Mouse (Mus musculus) heart, embryonic 10.5 days (tissue): ENCODE data around the gene Oxct2b. TPM values are rescaled to one million over a fixed set of nuclear protein-coding genes. Genes with fewer than 3 reads are reported as not detected.
A peak's percentile ranks its signal among the peaks of the same experiment; 100 is the strongest.
"Not testable (repeated sequence)": the region's sequence is repeated elsewhere in the genome, so short reads cannot be mapped to it uniquely, and the experiment has no call there.

Experiments used
- DNase-seq: peaks from one replicate; pipeline ENCODE4 v3.0.0-alpha.2; 2017; ENCODE audit warnings: low spot score
- H3K27ac ChIP-seq: fragments of 300-500 bp; sonication (generic); 2 replicates; pipeline ENCODE4 v1.5.1; 2016; ENCODE audit warnings: mild to moderate bottlenecking
- H3K27me3 ChIP-seq: fragments of 300-500 bp; sonication (generic); 2 replicates; pipeline ENCODE4 v1.6.1; 2016; ENCODE audit warnings: mild to moderate bottlenecking; ENCODE audit not compliant: poor library complexity, insufficient read depth, severe bottlenecking
- H3K36me3 ChIP-seq: fragments of 300-500 bp; sonication (generic); 2 replicates; pipeline ENCODE4 v1.6.1; 2016; ENCODE audit warnings: mild to moderate bottlenecking, moderate library complexity
- H3K4me1 ChIP-seq: fragments of 300-500 bp; sonication (generic); 2 replicates; pipeline ENCODE4 v1.6.1; 2016; ENCODE audit warnings: mild to moderate bottlenecking
- H3K4me3 ChIP-seq: fragments of 300-500 bp; sonication (generic); 2 replicates; pipeline ENCODE4 v1.5.1; 2016; ENCODE audit warnings: mild to moderate bottlenecking, moderate library complexity
- H3K9me3 ChIP-seq: fragments of 300-500 bp; sonication (generic); 2 replicates; pipeline ENCODE4 v1.6.1; 2016; ENCODE audit warnings: mild to moderate bottlenecking, moderate library complexity
- WGBS: fragments of 180-500 bp; shearing (Covaris S2); methylation state at CpG from one replicate; pipeline ENCODE4 v1.1.7; 2016; 5-methylcytosine and 5-hydroxymethylcytosine counted together
- polyA plus RNA-seq: library from polyadenylated mRNA; unstranded; fragments of >200 nt; fragmentation: Nextera tagmentation; extraction: Ambion mirVana; gene quantifications from 2 replicates; pipeline ENCODE4 v1.2.1, GENCODE M21; 2016

Oxct2b gene
- polyA plus RNA-seq, 1 experiment from 2014 or later = 0.11 TPM

DNA sequence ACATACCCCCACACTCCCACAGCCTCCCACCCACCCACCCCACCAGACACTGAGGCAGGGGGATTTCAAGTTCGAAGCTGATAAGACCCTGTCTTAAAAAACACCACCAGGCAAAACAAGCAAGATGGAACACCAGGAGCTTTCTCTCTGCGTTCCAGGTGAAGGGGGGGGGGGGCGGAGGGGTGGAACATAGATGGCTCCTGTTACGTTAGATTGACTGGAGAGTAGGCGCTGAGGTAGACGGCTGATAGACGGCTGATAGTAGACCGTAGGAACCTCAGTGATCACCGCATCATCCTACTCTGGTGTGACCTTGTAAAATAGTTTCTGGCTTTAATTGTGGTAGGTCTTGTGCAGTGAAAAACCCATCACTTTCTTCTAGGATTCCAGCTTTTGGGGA, 22.2 kb upstream of the Oxct2b start:
- Histone ChIP-seq H3K27ac (no peak overlapping the region), H3K36me3 (no peaks in the 10 kb centered on the region), H3K4me3 (peak overlapping the region; percentile 33; the same call in 1 of the 2 replicates), H3K4me1 (peaks cover 9% of the 10 kb centered on the region), H3K9me3 (no peaks in the 10 kb centered on the region), H3K27me3 (peaks cover 4% of the 10 kb centered on the region; the same call in 1 of the 2 replicates)
- WGBS = 30% methylated on average over 9 of the region's 9 CpGs
- DNase-seq = no peak

DNA sequence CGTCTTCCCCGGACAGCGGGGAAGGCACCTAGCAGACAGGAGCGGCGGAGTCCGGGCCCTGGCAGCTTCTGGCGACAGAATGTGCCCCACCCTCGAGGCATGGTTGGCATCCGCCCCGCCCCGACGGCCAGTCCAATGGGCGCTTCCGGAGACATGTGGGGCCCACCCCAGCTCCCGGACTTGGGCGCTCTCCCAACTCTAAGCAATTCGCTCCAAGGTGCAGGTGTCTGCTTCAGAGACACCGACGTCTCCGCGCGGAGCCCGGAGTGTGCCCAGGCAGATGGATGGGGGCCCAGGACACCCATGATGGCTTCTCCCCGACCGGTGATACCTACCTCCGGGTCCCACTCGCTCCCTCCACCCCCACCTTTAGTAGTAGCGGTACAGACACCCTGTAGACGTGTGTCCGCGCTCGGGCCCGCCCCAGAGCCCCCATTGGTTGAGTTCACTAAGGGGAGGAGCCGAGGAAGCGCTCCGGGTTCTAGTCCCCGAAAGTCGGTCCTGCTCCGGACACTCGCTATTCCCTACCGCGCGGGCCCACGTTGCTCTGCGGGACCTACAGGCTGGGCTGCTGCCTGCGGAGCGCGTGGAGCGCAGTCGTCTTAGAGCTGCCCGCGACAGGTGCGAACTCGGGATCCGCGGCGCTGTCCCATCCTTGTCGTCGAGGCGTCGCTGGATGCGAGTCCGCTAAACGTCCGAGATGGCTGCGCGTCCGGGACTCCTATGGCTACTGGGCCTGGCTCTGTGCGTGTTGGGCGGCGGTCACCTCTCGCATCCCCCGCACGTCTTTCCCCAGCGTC, 11.2 kb upstream of the Oxct2b start, which contains the start of gene Bmp8b:
Gene Bmp8b, plus strand, starts transcription at position 515 of the 800 bp plus-strand sequence.
- DNase-seq = no peak
- peak within 1 kb of the TSS; percentile 47 for H3K4me3 ChIP-seq
- H3K9me3 ChIP-seq = no peaks in the 10 kb centered on the region
- H3K27ac ChIP-seq = 0 out of 2 replicates have a peak within 1 kb of the TSS, but pooled peaks have one; percentile 4
- peaks cover 62% of the 10 kb centered on the region for H3K27me3 ChIP-seq
- H3K36me3 ChIP-seq = no peaks in the 10 kb centered on the region
- 4% methylated on average over 75 of the region's 75 CpGs for WGBS
- H3K4me1 ChIP-seq = peaks cover 12% of the 10 kb centered on the region

GRCm38 (mm10) chr4:123105451-123105790, 10.6 kb upstream of the Oxct2b start:
- Histone ChIP-seq H3K9me3 (no peaks in the 10 kb centered on the region), H3K4me1 (peaks cover 12% of the 10 kb centered on the region), H3K36me3 (no peaks in the 10 kb centered on the region), H3K27me3 (peaks cover 62% of the 10 kb centered on the region), H3K4me3 (peak overlapping the region; percentile 47), H3K27ac (no peak overlapping the region)
- WGBS = 18% methylated on average over 24 of the region's 24 CpGs
- no peak for DNase-seq

GRCm38 (mm10) chr4:123105929-123106328, 10.1 kb upstream of the Oxct2b start:
- not testable (repeated sequence) for H3K9me3 ChIP-seq, DNase-seq, H3K36me3 ChIP-seq, H3K27ac ChIP-seq, H3K4me3 ChIP-seq
- Histone ChIP-seq H3K27me3 (peaks cover 62% of the 10 kb centered on the region), H3K4me1 (peaks cover 12% of the 10 kb centered on the region)
- 76% methylated on average over 7 of the region's 7 CpGs for WGBS

GRCm38 (mm10) chr4:123106864-123107263, 9.2 kb upstream of the Oxct2b start:
- no peaks in the 10 kb centered on the region for H3K9me3 ChIP-seq
- no peak for DNase-seq
- H3K4me3 ChIP-seq = no peak overlapping the region
- peaks cover 12% of the 10 kb centered on the region for H3K4me1 ChIP-seq
- H3K27ac ChIP-seq = no peak overlapping the region
- peaks cover 60% of the 10 kb centered on the region for H3K27me3 ChIP-seq
- H3K36me3 ChIP-seq = no peaks in the 10 kb centered on the region
- WGBS = 100% methylated on average over 2 of the region's 2 CpGs

GRCm38 (mm10) chr4:123108056-123108455, 8.0 kb upstream of the Oxct2b start:
- no peaks in the 10 kb centered on the region for H3K36me3 ChIP-seq
- peaks cover 56% of the 10 kb centered on the region for H3K27me3 ChIP-seq
- no peaks in the 10 kb centered on the region for H3K9me3 ChIP-seq
- H3K27ac ChIP-seq = no peak overlapping the region
- WGBS = 78% methylated on average over 5 of the region's 5 CpGs
- H3K4me3 ChIP-seq = no peak overlapping the region
- no peak for DNase-seq
- H3K4me1 ChIP-seq = peaks cover 12% of the 10 kb centered on the region

DNA sequence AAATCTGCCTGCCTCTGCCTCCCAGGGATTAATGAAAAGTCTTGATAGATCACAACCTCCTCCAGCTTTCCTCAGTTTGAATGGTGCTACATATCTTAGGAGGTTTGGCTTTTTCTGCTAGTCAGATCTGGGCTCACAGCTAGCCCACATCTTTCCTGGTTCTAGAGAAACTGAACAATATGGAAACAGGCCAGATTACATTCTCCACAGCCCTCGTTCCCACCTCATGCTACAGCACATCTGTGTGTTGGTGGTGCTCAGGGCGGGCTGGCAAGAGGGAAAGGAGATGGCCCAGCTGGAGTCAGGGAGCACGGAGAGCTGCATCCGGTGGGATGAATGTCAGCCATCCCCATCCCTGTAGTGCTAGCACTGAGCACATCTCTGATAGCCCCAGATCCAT, 5.3 kb upstream of the Oxct2b start:
- no peaks in the 10 kb centered on the region for H3K36me3 ChIP-seq
- H3K27ac ChIP-seq = no peak overlapping the region
- no peak for DNase-seq
- H3K9me3 ChIP-seq = no peaks in the 10 kb centered on the region
- 86% methylated on average over 4 of the region's 4 CpGs for WGBS
- no peak overlapping the region for H3K4me3 ChIP-seq
- peaks cover 47% of the 10 kb centered on the region for H3K27me3 ChIP-seq
- H3K4me1 ChIP-seq = 0 out of 2 replicates have a peak, but pooled peaks cover under 1% of the 10 kb centered on the region

DNA sequence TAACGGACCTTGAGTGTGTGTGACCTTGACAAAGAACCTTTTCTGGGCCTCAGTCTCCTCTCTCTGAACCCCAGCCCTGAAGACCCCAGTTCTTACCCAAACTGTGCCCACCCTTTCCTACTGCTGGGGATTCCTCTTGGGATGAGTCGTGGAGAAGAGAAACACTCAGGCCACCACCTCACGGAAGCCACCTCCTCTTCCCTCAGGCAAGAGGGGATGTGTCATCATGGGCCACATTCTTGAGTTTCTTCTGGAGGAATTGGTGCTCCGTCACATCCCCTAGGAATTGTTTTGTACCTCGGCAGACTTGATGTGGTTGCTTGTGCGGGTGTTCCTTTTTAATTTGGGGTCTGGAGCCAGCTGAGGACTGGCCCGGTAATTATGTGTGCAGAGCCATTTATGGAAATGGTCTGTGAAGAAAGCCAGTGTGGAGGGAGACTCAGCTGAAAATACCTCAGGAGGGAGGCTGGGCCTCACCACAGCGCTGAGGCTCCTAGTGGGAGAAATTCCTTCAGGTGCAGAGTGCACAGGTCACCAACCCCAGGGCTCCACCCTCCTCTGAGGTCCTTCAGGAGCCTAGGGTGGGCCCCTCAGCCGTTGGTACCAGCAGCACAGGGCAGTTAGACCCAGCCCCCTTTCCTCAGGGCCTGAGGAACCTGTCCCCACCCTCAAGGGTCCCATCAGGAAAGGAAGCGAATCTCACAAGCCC, 4.6 kb upstream of the Oxct2b start:
- H3K27me3 ChIP-seq = peaks cover 46% of the 10 kb centered on the region
- H3K4me3 ChIP-seq, H3K27ac ChIP-seq, H3K36me3 ChIP-seq, H3K4me1 ChIP-seq, H3K9me3 ChIP-seq: not testable (repeated sequence)
- peak; percentile 57 for DNase-seq
- 58% methylated on average over 10 of the region's 10 CpGs for WGBS

DNA sequence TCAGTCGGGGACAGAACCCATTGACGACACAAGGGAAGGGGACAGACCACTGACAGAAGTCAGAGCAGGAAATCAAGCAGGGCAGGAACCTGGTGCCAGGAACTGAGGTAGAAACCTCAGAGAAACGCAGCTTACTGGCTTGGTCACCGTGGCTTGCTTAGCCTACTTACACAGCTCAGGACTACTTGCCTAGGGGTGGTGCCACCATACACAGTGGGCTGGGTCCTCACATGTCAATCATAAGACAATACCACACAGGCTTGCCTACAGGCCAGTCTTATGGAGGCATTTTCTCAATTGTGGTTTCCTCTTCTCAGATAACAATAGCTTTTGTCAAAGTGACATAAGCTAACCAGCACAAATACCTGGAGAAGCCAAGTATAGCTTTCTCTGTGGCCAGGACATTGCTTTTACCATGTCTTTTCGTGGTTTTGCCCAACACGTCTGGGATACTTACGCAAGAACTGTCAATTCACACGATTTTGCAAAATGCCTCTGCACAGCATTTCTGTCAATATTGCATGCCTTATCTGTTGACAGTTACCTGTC, 3.8 kb upstream of the Oxct2b start:
- Histone ChIP-seq H3K4me3 (no peak overlapping the region), H3K4me1 (peaks cover 4% of the 10 kb centered on the region; the same call in 1 of the 2 replicates), H3K27me3 (peaks cover 44% of the 10 kb centered on the region), H3K9me3 (no peaks in the 10 kb centered on the region), H3K36me3 (no peaks in the 10 kb centered on the region), H3K27ac (no peak overlapping the region)
- DNase-seq = no peak
- WGBS = 73% methylated on average over 8 of the region's 8 CpGs

DNA sequence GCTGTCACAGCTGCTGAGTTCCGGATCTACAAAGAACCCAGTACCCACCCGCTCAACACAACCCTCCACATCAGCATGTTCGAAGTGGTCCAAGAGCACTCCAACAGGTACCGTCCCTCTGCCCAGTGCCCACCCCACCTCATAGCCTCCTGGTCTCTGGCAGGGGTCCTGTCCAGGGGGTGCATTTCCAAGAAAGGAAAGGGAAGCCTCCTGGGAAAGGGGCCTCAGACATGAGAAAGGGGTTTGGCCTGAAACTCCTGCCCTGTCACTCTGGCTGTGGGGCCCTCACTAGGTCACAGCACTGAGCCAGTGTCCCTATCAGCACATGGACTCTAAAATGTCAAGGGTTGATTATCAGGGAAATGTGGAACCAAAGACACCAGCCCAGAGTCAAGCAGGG, 1.4 kb upstream of the Oxct2b start:
- peaks cover 41% of the 10 kb centered on the region for H3K27me3 ChIP-seq
- H3K9me3 ChIP-seq, H3K36me3 ChIP-seq, H3K27ac ChIP-seq, H3K4me1 ChIP-seq, H3K4me3 ChIP-seq: not testable (repeated sequence)
- WGBS = 69% methylated on average over 4 of the region's 4 CpGs
- peak; percentile 56 for DNase-seq

GRCm38 (mm10) chr4:123116640-123117039, 574 bp downstream of the Oxct2b start:
- Histone ChIP-seq H3K4me3 (peak overlapping the region; percentile 51), H3K27me3 (peaks cover 41% of the 10 kb centered on the region)
- not testable (repeated sequence) for DNase-seq, H3K4me1 ChIP-seq, H3K27ac ChIP-seq, H3K36me3 ChIP-seq, H3K9me3 ChIP-seq
- WGBS = 9% methylated on average over 32 of the region's 42 CpGs

GRCm38 (mm10) chr4:123121286-123121685, 5.2 kb downstream of the Oxct2b start:
- H3K9me3 ChIP-seq = no peaks in the 10 kb centered on the region
- DNase-seq = no peak
- 63% methylated on average over 2 of the region's 2 CpGs for WGBS
- H3K27ac ChIP-seq = no peak overlapping the region
- H3K4me1 ChIP-seq = 0 out of 2 replicates have a peak, but pooled peaks cover 3% of the 10 kb centered on the region
- peaks cover 14% of the 10 kb centered on the region for H3K27me3 ChIP-seq
- no peak overlapping the region for H3K4me3 ChIP-seq
- peaks cover 20% of the 10 kb centered on the region for H3K36me3 ChIP-seq

GRCm38 (mm10) chr4:123126626-123127025, 10.6 kb downstream of the Oxct2b start:
- Histone ChIP-seq H3K9me3 (no peaks in the 10 kb centered on the region), H3K4me3 (no peak overlapping the region), H3K27ac (no peak overlapping the region), H3K27me3 (no peaks in the 10 kb centered on the region), H3K4me1 (no peaks in the 10 kb centered on the region), H3K36me3 (peaks cover 69% of the 10 kb centered on the region)
- WGBS = 92% methylated on average over 7 of the region's 7 CpGs
- DNase-seq = no peak
